Mouse (Mus musculus) layer of hippocampus, adult 9-11 months (tissue): ENCODE data around the gene Casd1.
A peak's percentile ranks its signal among the peaks of the same experiment; 100 is the strongest.

Experiments
- DNase-seq: peaks from one replicate; pipeline ENCODE4 v3.0.0; 2022

Casd1 gene

DNA sequence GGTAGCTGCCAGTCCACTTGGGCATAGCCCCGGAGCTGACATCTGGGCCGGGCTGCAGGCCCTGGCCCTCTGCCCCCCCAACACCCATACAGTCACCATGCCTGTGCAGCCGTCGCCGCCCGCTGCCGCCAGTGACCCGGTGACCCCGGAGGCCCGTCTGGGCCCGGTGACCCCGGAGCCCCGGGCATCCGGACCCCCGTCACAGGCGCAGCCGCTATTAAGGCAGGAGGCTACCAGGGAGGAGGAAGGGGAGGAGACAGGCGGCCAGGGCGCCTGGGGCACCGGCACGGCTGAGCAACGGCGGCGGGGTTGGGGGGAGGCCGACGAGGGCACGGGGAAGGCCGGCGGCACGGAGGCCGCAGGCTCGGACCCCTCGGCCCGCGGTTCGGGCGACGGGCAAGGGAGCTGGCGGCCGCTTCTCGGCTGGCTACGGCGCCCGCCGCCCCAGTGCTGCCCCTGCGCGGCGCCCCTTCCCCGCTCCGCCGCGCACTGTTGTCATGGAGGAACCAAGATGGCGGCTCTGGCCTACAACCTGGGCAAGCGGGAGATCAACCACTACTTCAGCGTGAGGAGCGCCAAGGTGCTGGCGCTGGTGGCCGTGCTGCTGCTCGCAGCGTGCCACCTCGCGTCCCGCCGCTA is at the start of gene Casd1:
Gene Casd1 (plus strand): TSS at position 182 of the 639 bp plus-strand sequence.
- DNase-seq: peak; percentile 42

DNA sequence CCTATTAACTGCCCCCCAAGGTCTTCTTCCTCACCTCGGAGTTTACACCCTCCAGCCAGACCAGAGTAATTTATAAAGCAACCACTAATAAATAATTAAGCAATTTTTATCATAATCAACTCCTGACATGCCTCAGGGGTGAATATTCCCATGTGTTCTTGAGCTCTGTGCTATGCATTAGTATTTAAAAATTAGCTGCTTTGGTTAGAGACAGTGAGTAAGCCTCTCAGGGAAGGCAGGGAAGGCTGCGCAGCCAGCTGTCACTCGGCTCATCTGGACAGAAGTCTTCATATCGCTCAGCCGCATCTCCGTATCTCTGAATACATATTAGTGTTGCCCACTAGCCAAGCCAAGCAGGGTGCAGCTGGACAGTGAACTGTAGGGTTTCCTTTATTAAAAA is 45.3 kb upstream of the Casd1 start:
- DNase-seq: no peak

GRCm38 (mm10) chr6:4557086-4557485 is 43.6 kb upstream of the Casd1 start:
- no peak for DNase-seq

DNA sequence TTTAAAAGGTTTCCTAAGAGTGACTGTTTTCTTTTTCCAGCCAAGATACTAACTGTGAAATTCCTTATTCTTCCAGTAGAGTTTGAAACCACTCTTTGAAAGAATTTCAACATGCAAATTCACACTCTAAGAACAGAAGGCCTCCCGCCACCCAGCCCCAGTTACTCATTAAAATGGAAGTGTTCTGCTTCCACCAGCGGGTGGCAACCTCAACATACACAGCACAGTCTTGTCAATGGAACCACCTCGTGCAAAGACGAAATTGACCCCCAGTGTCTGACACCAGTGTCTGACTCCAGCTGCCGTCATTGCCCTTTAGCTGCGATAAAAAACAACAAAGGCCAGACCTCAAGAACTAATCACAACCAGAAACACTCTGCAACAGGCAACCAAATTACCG is 43.0 kb upstream of the Casd1 start:
- peak; percentile 41 for DNase-seq

DNA sequence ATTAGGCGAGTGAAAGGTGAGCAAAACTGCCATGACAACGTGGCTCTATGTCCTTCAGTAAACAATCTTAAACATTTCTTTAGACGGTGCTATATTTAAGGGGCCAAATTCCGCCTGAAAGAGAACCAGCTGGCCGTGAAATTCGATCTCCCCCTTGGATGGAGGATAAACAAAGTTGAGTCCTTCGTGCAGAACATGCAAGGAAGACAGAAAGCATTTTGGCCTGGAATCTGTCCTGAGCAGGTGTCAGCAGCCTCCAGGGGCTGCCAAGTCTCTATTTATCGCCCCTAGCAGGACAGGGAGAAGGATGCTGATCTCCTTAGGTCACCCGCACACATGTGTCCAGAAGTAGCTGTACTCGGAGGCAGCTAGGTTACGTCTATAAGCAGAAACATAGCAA is 39.5 kb upstream of the Casd1 start:
- DNase-seq: no peak

GRCm38 (mm10) chr6:4561621-4562020 is 39.0 kb upstream of the Casd1 start:
- no peak for DNase-seq

DNA sequence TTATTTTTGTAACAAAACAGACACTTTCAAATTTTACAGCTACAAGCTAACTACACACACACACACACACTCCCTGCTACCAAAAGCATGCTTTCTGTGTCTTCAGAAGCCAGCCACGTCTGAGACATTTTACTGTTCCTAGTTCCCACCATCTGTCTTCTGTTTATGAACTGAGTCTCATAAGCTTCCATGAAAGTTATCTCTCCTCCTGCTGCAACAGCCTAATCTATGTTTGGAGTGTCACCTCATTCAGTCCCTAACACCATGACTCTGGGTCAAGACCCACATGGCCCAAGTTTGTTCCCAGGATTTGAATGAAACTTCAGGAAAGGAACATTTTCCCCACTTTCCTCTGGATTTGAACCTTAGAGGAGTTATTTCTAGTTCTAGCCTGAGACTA is 38.2 kb upstream of the Casd1 start:
- DNase-seq: no peak

- DNase-seq: no peak
Measured at GRCm38 (mm10) chr6:4563477-4563876, 37.2 kb upstream of the Casd1 start.

DNA sequence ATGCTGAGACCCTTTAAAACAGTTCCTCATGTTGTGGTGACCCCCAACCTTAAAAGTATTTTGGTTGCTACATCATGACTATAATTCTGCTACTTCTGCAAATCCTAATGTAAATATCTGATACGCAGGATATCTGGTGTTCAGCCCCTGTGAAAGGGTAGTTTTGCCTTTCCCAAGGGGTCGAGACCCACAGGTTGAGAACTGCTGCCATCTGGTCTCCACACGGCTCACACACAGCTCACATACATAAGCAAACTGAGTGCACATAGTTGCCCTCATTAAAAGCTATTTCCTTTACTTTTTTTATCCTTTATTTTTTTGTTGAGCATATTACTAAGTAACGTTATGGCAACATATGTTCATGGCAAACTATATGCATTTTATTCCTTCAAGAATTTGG is 30.2 kb upstream of the Casd1 start:
- DNase-seq: no peak

DNA sequence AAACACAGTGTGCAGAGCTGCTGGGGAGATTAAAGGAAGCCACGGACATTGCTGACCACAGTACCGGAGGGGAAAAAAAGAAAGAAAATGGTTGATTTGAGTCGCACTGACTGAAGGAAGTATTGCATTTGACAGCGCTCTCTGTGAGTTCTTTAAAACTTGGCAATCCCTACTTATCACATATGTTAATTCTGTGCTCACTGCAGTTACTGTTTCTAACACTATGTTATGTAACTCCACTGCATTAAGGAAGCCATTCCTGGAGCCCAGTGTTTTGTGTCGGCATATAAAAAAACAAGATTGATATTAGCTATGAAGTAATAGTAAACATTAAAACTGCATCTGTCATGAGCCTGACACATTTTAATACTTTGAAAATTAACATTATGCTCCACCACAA is 22.9 kb upstream of the Casd1 start:
- no peak for DNase-seq

- no peak for DNase-seq
Measured at GRCm38 (mm10) chr6:4578343-4578742, 22.3 kb upstream of the Casd1 start.

GRCm38 (mm10) chr6:4579620-4580019 is 21.0 kb upstream of the Casd1 start:
- DNase-seq: no peak

DNA sequence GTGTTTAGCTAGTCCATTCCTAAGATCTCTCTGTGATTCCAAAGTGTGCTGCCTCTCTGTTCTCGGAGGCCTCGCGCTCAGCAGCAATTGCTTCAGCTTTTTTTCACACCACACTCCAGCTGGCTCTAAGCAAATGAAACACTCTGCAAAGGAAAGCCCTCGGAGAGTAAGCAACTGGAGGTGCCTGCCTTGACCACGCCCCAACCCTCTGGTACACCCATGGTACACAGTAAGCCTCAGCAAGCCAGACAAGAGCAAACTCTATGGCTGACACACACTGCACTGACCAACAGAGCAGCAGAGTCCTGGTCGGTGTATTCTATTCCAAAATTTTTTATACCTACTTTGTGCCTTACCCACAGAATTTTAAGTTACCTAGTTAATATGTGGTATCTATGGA is 17.2 kb upstream of the Casd1 start:
- DNase-seq: no peak

DNA sequence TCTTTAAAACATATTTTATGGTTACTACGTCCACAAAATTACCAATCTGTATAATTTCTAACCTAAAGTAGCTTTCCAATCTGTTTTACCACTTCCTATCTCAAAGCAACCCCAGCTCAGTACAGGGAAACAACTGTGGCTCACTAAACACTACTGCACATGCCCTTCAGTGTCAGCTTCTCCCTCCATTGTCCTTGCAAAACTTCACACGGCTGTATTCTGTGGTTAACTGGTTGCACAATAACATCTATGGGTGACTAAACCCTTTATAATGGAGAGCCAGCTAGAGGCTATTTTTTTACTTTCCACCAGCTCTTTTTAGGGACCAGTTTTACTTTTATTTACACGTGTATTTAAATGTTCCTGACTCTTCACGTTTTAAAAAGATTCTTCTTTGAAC is 12.7 kb upstream of the Casd1 start:
- no peak for DNase-seq

- DNase-seq: no peak
Measured at GRCm38 (mm10) chr6:4588722-4589121, 11.9 kb upstream of the Casd1 start.

DNA sequence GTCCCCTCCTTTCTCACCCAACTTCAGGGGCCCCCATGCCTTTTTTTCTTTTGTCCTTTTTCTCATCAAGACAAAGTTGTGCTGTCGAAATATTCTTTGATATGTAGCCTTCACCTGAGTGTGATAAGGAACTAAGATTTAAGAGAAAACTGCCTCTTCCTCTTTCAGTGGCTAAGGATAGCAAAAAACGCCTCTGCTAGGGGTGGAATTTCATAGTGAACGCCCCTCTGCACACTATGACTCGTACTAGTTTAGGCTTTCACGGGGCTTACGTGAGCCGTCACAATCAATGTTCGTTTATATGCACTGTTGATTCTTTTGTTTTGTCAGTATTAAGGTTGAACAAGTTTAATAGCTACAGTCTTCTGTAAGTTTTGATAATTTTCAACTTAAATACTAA is 10.6 kb upstream of the Casd1 start:
- no peak for DNase-seq

- DNase-seq: no peak
Measured at GRCm38 (mm10) chr6:4597711-4598110, 2.9 kb upstream of the Casd1 start.

- DNase-seq: no peak
Measured at GRCm38 (mm10) chr6:4600085-4600657, 468 bp upstream of the Casd1 start.

- DNase-seq: no peak
Measured at GRCm38 (mm10) chr6:4601297-4601931, 775 bp downstream of the Casd1 start.

- no peak for DNase-seq
Measured at GRCm38 (mm10) chr6:4602012-4602411, 1.4 kb downstream of the Casd1 start.

GRCm38 (mm10) chr6:4606394-4606793 is 5.8 kb downstream of the Casd1 start:
- DNase-seq: no peak

GRCm38 (mm10) chr6:4610216-4610896 is 9.7 kb downstream of the Casd1 start:
- DNase-seq: no peak

DNA sequence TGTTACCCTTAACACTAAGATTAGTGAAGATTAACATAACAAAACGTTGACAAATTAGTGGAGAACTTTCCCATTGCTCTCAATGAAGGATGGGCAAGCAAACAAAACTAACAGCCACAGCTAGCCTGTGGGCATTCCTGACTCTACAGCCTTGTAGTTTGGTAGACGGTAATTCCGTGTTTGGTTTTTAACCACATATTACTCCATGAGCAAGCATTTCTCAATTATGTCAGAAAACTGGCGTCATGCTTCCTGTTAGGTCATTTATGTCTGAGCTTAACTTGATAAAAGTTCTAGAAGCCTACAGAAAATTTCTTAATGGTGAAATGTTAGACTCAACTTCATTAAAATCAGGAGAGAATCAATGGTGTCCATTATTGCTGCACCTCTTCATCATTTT is 11.2 kb downstream of the Casd1 start:
- no peak for DNase-seq

DNA sequence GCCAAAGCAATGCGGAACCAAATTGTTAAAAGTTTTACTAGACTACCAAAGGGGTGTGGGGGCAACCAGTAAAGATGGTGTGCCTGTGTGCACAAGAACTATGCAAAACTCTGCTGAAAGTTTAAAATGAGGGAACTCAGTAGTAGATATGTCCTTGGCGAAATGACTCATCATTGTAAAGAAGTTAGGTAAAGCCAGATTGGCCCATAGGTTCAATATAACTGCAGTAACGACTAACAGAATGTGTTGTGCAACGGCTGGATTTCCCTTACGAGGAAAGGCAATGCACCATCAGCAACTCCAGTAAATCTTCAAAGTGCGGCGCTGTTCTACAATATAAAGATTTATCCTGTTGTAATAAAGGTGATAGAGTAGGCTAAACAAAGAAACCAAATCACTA is 11.8 kb downstream of the Casd1 start:
- DNase-seq: no peak
